Comparison of ENCODE assay signal across 15 mouse cellular contexts in genomic region chr4:84092509-84092908, GRCm38 (mm10).
DNase-seq lines count a peak whose midpoint lies in the region; ATAC-seq lines count a peak whose summit lies in the region.
"Had no signal": no experiment of that assay in that cellular context is flagged by ENCODE, and none has a peak within 500 bp of the region (broad histone marks: within the 10 kb centered on the region; RNA-seq: fewer than 3 reads in every experiment).

No protein-coding gene starts in this region.

- H3K4me3 ChIP-seq in heart, embryonic 11.5 days (ENCODE audit: low read depth, low read length) = no peak overlapping the region
- H3K4me3 ChIP-seq in midbrain, embryonic 11.5 days (ENCODE audit: low read depth, low read length) = no peak overlapping the region
- no peak overlapping the region for H3K4me3 ChIP-seq in midbrain, embryonic 10.5 days
- no peak overlapping the region for H3K4me3 ChIP-seq in hindbrain, embryonic 14.5 days (replicated peaks; ENCODE audit: low read length)
- no peak overlapping the region for H3K4me3 ChIP-seq in midbrain, embryonic 15.5 days
- no peak overlapping the region for H3K4me3 ChIP-seq in forebrain, embryonic 14.5 days (ENCODE audit: low read depth, low read length)
- H3K4me3 ChIP-seq: kidney, embryonic 15.5 days; layer of hippocampus, adult 2 months had no signal

- 52% methylated on average over 9 of the region's 9 CpGs for WGBS in heart, embryonic 11.5 days (ENCODE audit: insufficient replicate concordance)
- WGBS in midbrain, embryonic 11.5 days = 70% methylated on average over 9 of the region's 9 CpGs
- 81% methylated on average over 9 of the region's 9 CpGs for WGBS in midbrain, embryonic 10.5 days
- WGBS in hindbrain, embryonic 14.5 days = 54% methylated on average over 9 of the region's 9 CpGs
- 53% methylated on average over 9 of the region's 9 CpGs for WGBS in midbrain, embryonic 15.5 days
- 70% methylated on average over 9 of the region's 9 CpGs for WGBS in forebrain, embryonic 14.5 days

- H3K4me2 ChIP-seq in heart, embryonic 11.5 days = peak overlapping the region; percentile 31
- no peak overlapping the region for H3K4me2 ChIP-seq in midbrain, embryonic 11.5 days
- H3K4me2 ChIP-seq in hindbrain, embryonic 14.5 days (replicated peaks) = no peak overlapping the region
- no peak overlapping the region for H3K4me2 ChIP-seq in midbrain, embryonic 15.5 days
- no peak overlapping the region for H3K4me2 ChIP-seq in forebrain, embryonic 14.5 days (ENCODE audit: low read length)
- H3K4me2 ChIP-seq: kidney, embryonic 15.5 days had no signal

- ATAC-seq in heart, embryonic 11.5 days (replicated peaks; ENCODE audit: insufficient number of reproducible peaks, low FRiP score, low TSS enrichment) = no peak
- ATAC-seq in midbrain, embryonic 11.5 days (ENCODE audit: low FRiP score) = no peak
- ATAC-seq in hindbrain, embryonic 14.5 days (ENCODE audit: low FRiP score) = peak; percentile 66
- 0 out of 2 replicates have a peak, but pooled peaks have one; percentile 71 for ATAC-seq in midbrain, embryonic 15.5 days (replicated peaks)
- no peak for ATAC-seq in forebrain, embryonic 14.5 days

- no peak overlapping the region for H3K9ac ChIP-seq in heart, embryonic 11.5 days (ENCODE audit: low read depth, low read length)
- H3K9ac ChIP-seq in midbrain, embryonic 11.5 days (ENCODE audit: low read length) = no peak overlapping the region
- no peak overlapping the region for H3K9ac ChIP-seq in hindbrain, embryonic 14.5 days
- H3K9ac ChIP-seq in midbrain, embryonic 15.5 days = no peak overlapping the region
- H3K9ac ChIP-seq in forebrain, embryonic 14.5 days (ENCODE audit: low read length) = no peak overlapping the region
- H3K9ac ChIP-seq: kidney, embryonic 15.5 days had no signal

- H3K9me3 ChIP-seq in heart, embryonic 11.5 days (replicated peaks; ENCODE audit: control insufficient read depth, low read length) = no peaks in the 10 kb centered on the region
- no peaks in the 10 kb centered on the region for H3K9me3 ChIP-seq in midbrain, embryonic 11.5 days (ENCODE audit: control insufficient read depth, low read length)
- H3K9me3 ChIP-seq in midbrain, embryonic 10.5 days (replicated peaks) = no peaks in the 10 kb centered on the region
- no peaks in the 10 kb centered on the region for H3K9me3 ChIP-seq in hindbrain, embryonic 14.5 days (ENCODE audit: control insufficient read depth, low read length)
- H3K9me3 ChIP-seq in midbrain, embryonic 15.5 days = no peaks in the 10 kb centered on the region
- H3K9me3 ChIP-seq in forebrain, embryonic 14.5 days (replicated peaks; ENCODE audit: control insufficient read depth, low read length) = no peaks in the 10 kb centered on the region
- H3K9me3 ChIP-seq: kidney, embryonic 15.5 days had no signal

- H3K36me3 ChIP-seq in heart, embryonic 11.5 days (ENCODE audit: control insufficient read depth, insufficient read depth, low read length) = no peaks in the 10 kb centered on the region
- H3K36me3 ChIP-seq in midbrain, embryonic 11.5 days (ENCODE audit: control insufficient read depth, insufficient read depth, low read length) = no peaks in the 10 kb centered on the region
- H3K36me3 ChIP-seq in midbrain, embryonic 10.5 days = no peaks in the 10 kb centered on the region
- no peaks in the 10 kb centered on the region for H3K36me3 ChIP-seq in hindbrain, embryonic 14.5 days (replicated peaks; ENCODE audit: control insufficient read depth, insufficient read depth)
- H3K36me3 ChIP-seq in midbrain, embryonic 15.5 days (replicated peaks) = no peaks in the 10 kb centered on the region
- H3K36me3 ChIP-seq in forebrain, embryonic 14.5 days (ENCODE audit: control insufficient read depth, insufficient read depth, low read length) = no peaks in the 10 kb centered on the region
- H3K36me3 ChIP-seq: G1E; kidney, embryonic 15.5 days had no signal

- H3K4me1 ChIP-seq in heart, embryonic 11.5 days (ENCODE audit: control insufficient read depth, insufficient read depth, low read length) = peaks cover 3% of the 10 kb centered on the region; the same call in 1 of the 2 replicates
- no peaks in the 10 kb centered on the region for H3K4me1 ChIP-seq in midbrain, embryonic 11.5 days (ENCODE audit: control insufficient read depth, insufficient read depth, low read length)
- 0 out of 2 replicates have a peak, but pooled peaks cover 4% of the 10 kb centered on the region for H3K4me1 ChIP-seq in midbrain, embryonic 10.5 days
- H3K4me1 ChIP-seq in hindbrain, embryonic 14.5 days (replicated peaks; ENCODE audit: control insufficient read depth, insufficient read depth, low read length) = no peaks in the 10 kb centered on the region
- peaks cover 7% of the 10 kb centered on the region for H3K4me1 ChIP-seq in midbrain, embryonic 15.5 days
- H3K4me1 ChIP-seq in forebrain, embryonic 14.5 days (ENCODE audit: control insufficient read depth, insufficient read depth, low read length) = no peaks in the 10 kb centered on the region

- no peaks in the 10 kb centered on the region for H3K27me3 ChIP-seq in heart, embryonic 11.5 days (ENCODE audit: control insufficient read depth, insufficient read depth, low read length)
- no peaks in the 10 kb centered on the region for H3K27me3 ChIP-seq in midbrain, embryonic 11.5 days (ENCODE audit: control insufficient read depth, insufficient read depth, low read length)
- H3K27me3 ChIP-seq in midbrain, embryonic 10.5 days (ENCODE audit: low read depth, poor library complexity, severe bottlenecking) = 0 out of 2 replicates have a peak, but pooled peaks cover 3% of the 10 kb centered on the region
- H3K27me3 ChIP-seq in hindbrain, embryonic 14.5 days (ENCODE audit: control insufficient read depth, insufficient read depth, low read length) = no peaks in the 10 kb centered on the region
- no peaks in the 10 kb centered on the region for H3K27me3 ChIP-seq in midbrain, embryonic 15.5 days (replicated peaks)
- no peaks in the 10 kb centered on the region for H3K27me3 ChIP-seq in forebrain, embryonic 14.5 days (replicated peaks; ENCODE audit: control insufficient read depth, insufficient read depth, low read length)
- H3K27me3 ChIP-seq: kidney, embryonic 15.5 days had no signal

- no peak overlapping the region for H3K27ac ChIP-seq in heart, embryonic 11.5 days (ENCODE audit: low read depth, low read length)
- H3K27ac ChIP-seq in midbrain, embryonic 11.5 days (ENCODE audit: low read depth, low read length) = no peak overlapping the region
- no peak overlapping the region for H3K27ac ChIP-seq in midbrain, embryonic 10.5 days (replicated peaks)
- H3K27ac ChIP-seq in hindbrain, embryonic 14.5 days = no peak overlapping the region
- H3K27ac ChIP-seq in midbrain, embryonic 15.5 days = no peak overlapping the region
- H3K27ac ChIP-seq in forebrain, embryonic 14.5 days (ENCODE audit: low read depth, low read length) = no peak overlapping the region
- H3K27ac ChIP-seq: kidney, embryonic 15.5 days; layer of hippocampus, adult 2 months; stomach, postnatal 0 days had no signal

- no peak for DNase-seq in heart, adult 8-10 months (ENCODE audit: low spot score)
- peak; percentile 72 for DNase-seq in midbrain, embryonic 11.5 days (ENCODE audit: low spot score, missing footprints)
- DNase-seq in midbrain, embryonic 10.5 days (ENCODE audit: low spot score) = no peak
- no peak for DNase-seq in hindbrain, embryonic 14.5 days (ENCODE audit: low spot score)
- no peak for DNase-seq in forebrain, embryonic 14.5 days (ENCODE audit: low spot score)
- DNase-seq in spleen, postnatal 4 days (ENCODE audit: low spot score in 2 of 2) = no peak
- DNase-seq: adrenal gland, adult 8-10 months; cerebellum, adult 9-10 months; thymus, postnatal 14 days had no signal

Comparison
In these comparisons a context has a peak if more than half of its experiments do, and no peak if none do; other contexts are left out.
1. ATAC-seq: peak in hindbrain, embryonic 14.5 days (single experiment) and midbrain, embryonic 15.5 days (single experiment); none in heart, embryonic 11.5 days (single experiment), midbrain, embryonic 11.5 days (single experiment) and forebrain, embryonic 14.5 days (single experiment).